9 mouse cellular contexts compared by ENCODE assay signal in genomic region chr7:31054661-31055320, GRCm38 (mm10). TPM values are rescaled to one million over a fixed set of nuclear protein-coding genes. Genes with fewer than 3 reads are reported as not detected.
DNase-seq lines count a peak whose midpoint lies in the region; ATAC-seq and TF ChIP-seq lines count a peak whose summit lies in the region.
"Had no signal": no experiment of that assay in that cellular context is flagged by ENCODE, and none has a peak within 500 bp of the region (broad histone marks: within the 10 kb centered on the region; RNA-seq: fewer than 3 reads in every experiment).

No protein-coding gene starts in this region.

- DNase-seq in adrenal gland, adult 2 months: peak; percentile 64
- DNase-seq in adrenal gland, adult 8-10 months: no peak
- peak; percentile 44 for DNase-seq in ovary, postnatal 36 days (ENCODE audit: low spot score)
- DNase-seq in ovary, postnatal 14 days (ENCODE audit: low spot score): no peak
- DNase-seq in stomach, postnatal 0 days (ENCODE audit: low spot score): no peak
- no peak for DNase-seq in cerebellum, postnatal 10 days
- no peak for DNase-seq in cerebellum, adult 11 months
- DNase-seq: right cerebral cortex, postnatal 14 days had no signal

- 48% methylated on average over 11 of the region's 11 CpGs for WGBS in limb, embryonic 12.5 days
- WGBS in stomach, postnatal 0 days: 41% methylated on average over 11 of the region's 11 CpGs

- peak overlapping the region; percentile 48 for H3K4me2 ChIP-seq in limb, embryonic 12.5 days
- peak overlapping the region; percentile 54 for H3K4me2 ChIP-seq in stomach, postnatal 0 days (replicated peaks; ENCODE audit: low read depth)

- no peak for TF ChIP-seq EP300 in stomach, postnatal 0 days (optimal IDR thresholded peaks at IDR 0.05)

- TF ChIP-seq CTCF in stomach, postnatal 0 days (IDR thresholded peaks at IDR 0.05; ENCODE audit: low read depth): no peak

- peak overlapping the region; percentile 54; the same call in 1 of the 2 replicates for H3K27ac ChIP-seq in limb, embryonic 12.5 days
- peak overlapping the region; percentile 83 for H3K27ac ChIP-seq in stomach, postnatal 0 days (replicated peaks)

- no peaks in the 10 kb centered on the region for H3K9me3 ChIP-seq in limb, embryonic 12.5 days
- H3K9me3 ChIP-seq in stomach, postnatal 0 days (ENCODE audit: control insufficient read depth, low read length): no peaks in the 10 kb centered on the region

- H3K27me3 ChIP-seq in limb, embryonic 12.5 days: peaks cover 52% of the 10 kb centered on the region
- 0 out of 2 replicates have a peak, but pooled peaks cover 3% of the 10 kb centered on the region for H3K27me3 ChIP-seq in stomach, postnatal 0 days (ENCODE audit: control insufficient read depth, insufficient read depth, low read length)

- H3K4me3 ChIP-seq in limb, embryonic 12.5 days (replicated peaks): peak overlapping the region; percentile 24; the same call in 1 of the 2 replicates
- peak overlapping the region; percentile 39 for H3K4me3 ChIP-seq in stomach, postnatal 0 days (ENCODE audit: low read depth, low read length)

- peaks cover 62% of the 10 kb centered on the region for H3K4me1 ChIP-seq in limb, embryonic 12.5 days (replicated peaks)
- H3K4me1 ChIP-seq in stomach, postnatal 0 days (replicated peaks; ENCODE audit: control insufficient read depth, insufficient read depth): peaks cover 3% of the 10 kb centered on the region

- H3K36me3 ChIP-seq in limb, embryonic 12.5 days: no peaks in the 10 kb centered on the region
- H3K36me3 ChIP-seq in stomach, postnatal 0 days (ENCODE audit: control insufficient read depth, insufficient read depth, low read length): no peaks in the 10 kb centered on the region

- no peak overlapping the region for H3K9ac ChIP-seq in limb, embryonic 12.5 days (replicated peaks)
- peak overlapping the region; percentile 58 for H3K9ac ChIP-seq in stomach, postnatal 0 days (ENCODE audit: low read length)

- peak; percentile 6; the same call in 1 of the 2 replicates for ATAC-seq in limb, embryonic 12.5 days (ENCODE audit: insufficient number of reproducible peaks, insufficient read depth, low FRiP score, low TSS enrichment, low read depth)
- ATAC-seq in stomach, postnatal 0 days (ENCODE audit: low FRiP score, low TSS enrichment): no peak

RNA-seq across cellular contexts. Expression of gene Fxyd1, which starts 2.2 kb away (rescaled TPM):
- 100 to 1,000 TPM; 307 to 317 TPM for total RNA-seq in adrenal gland, adult 2 months (2021)
- 480 and 501 TPM in 2 replicates for polyA plus RNA-seq in adrenal gland, adult 2 months (2012; rRNA removed)
- total RNA-seq in adrenal gland, adult 8-10 months (2022): 100 to 1,000 TPM; 110 to 212 (median 163) TPM
- polyA plus RNA-seq in limb, embryonic 12.5 days (2016; fragmentation: Nextera tagmentation; extraction: Ambion mirVana): 23.6 and 28.2 TPM in 2 replicates
- 177 and 187 TPM in 2 replicates for polyA plus RNA-seq in stomach, postnatal 0 days (2015; fragmentation: Nextera tagmentation; extraction: Ambion mirVana)

RNA-seq across cellular contexts. Expression of gene Fxyd7, which starts 3.5 kb away (rescaled TPM):
- 1 to 10 TPM; 1.3 to 1.4 TPM for total RNA-seq in adrenal gland, adult 2 months (2021)
- polyA plus RNA-seq in adrenal gland, adult 2 months (2012; rRNA removed): 4.4 and 9.9 TPM in 2 replicates
- total RNA-seq in adrenal gland, adult 8-10 months (2022): 1 to 10 TPM; 2.0 to 4.1 (median 2.3) TPM
- 9.7 and 10.6 TPM in 2 replicates for polyA plus RNA-seq in limb, embryonic 12.5 days (2016; fragmentation: Nextera tagmentation; extraction: Ambion mirVana)
- polyA plus RNA-seq in stomach, postnatal 0 days (2015; fragmentation: Nextera tagmentation; extraction: Ambion mirVana): 19.9 and 20.3 TPM in 2 replicates

RNA-seq across cellular contexts. Expression of gene Lgi4, which starts 4.4 kb away (rescaled TPM):
- 1 to 10 TPM; 2.2 to 6.5 TPM for total RNA-seq in adrenal gland, adult 2 months (2021)
- polyA plus RNA-seq in adrenal gland, adult 2 months (2012; rRNA removed): 3.3 and 6.2 TPM in 2 replicates
- total RNA-seq in adrenal gland, adult 8-10 months (2022): 1 to 10 TPM; 2.8 to 8.8 (median 4.2) TPM
- 0.61 and 0.87 TPM in 2 replicates for polyA plus RNA-seq in limb, embryonic 12.5 days (2016; fragmentation: Nextera tagmentation; extraction: Ambion mirVana)
- polyA plus RNA-seq in stomach, postnatal 0 days (2015; fragmentation: Nextera tagmentation; extraction: Ambion mirVana): 0.46 and 0.87 TPM in 2 replicates

RNA-seq across cellular contexts. Expression of gene Fxyd5, which starts 12.5 kb away (rescaled TPM):
- total RNA-seq in adrenal gland, adult 2 months (2021): 100 to 1,000 TPM in 1 of 2 experiments, 10 to 100 TPM in 1; 61.4 to 112 TPM
- 51.0 and 53.5 TPM in 2 replicates for polyA plus RNA-seq in adrenal gland, adult 2 months (2012; rRNA removed)
- total RNA-seq in adrenal gland, adult 8-10 months (2022): 10 to 100 TPM; 53.1 to 81.6 (median 58.8) TPM
- 9.9 and 10.3 TPM in 2 replicates for polyA plus RNA-seq in limb, embryonic 12.5 days (2016; fragmentation: Nextera tagmentation; extraction: Ambion mirVana)
- polyA plus RNA-seq in stomach, postnatal 0 days (2015; fragmentation: Nextera tagmentation; extraction: Ambion mirVana): 13.3 and 16.0 TPM in 2 replicates

RNA-seq across cellular contexts. Expression of gene Fxyd3, which starts 21.7 kb away (rescaled TPM):
- 1 to 10 TPM; 1.3 to 3.4 TPM for total RNA-seq in adrenal gland, adult 2 months (2021)
- polyA plus RNA-seq in adrenal gland, adult 2 months (2012; rRNA removed): 0.04 and 0.73 TPM in 2 replicates
- 1 to 10 TPM in 1 of 4 experiments, under 1 TPM in 3; 0.73 to 1.3 (median 0.86) TPM for total RNA-seq in adrenal gland, adult 8-10 months (2022)
- polyA plus RNA-seq in limb, embryonic 12.5 days (2016; fragmentation: Nextera tagmentation; extraction: Ambion mirVana): 18.3 and 19.2 TPM in 2 replicates
- polyA plus RNA-seq in stomach, postnatal 0 days (2015; fragmentation: Nextera tagmentation; extraction: Ambion mirVana): 1,122 and 1,152 TPM in 2 replicates

Comparison
In these comparisons a context has a peak if more than half of its experiments do, and no peak if none do; other contexts are left out.
1. DNase-seq: peak in adrenal gland, adult 2 months (single experiment) and ovary, postnatal 36 days (single experiment); none in adrenal gland, adult 8-10 months (single experiment), ovary, postnatal 14 days (single experiment), stomach, postnatal 0 days (single experiment), cerebellum, postnatal 10 days (0 of 2) and cerebellum, adult 11 months (single experiment).